Mouse (Mus musculus) liver, embryonic 11.5 days (tissue): Measurements from ENCODE around the gene Hsd17b13. TPM values are rescaled to one million over a fixed set of nuclear protein-coding genes. Genes with fewer than 3 reads are reported as not detected.
"Not testable (repeated sequence)": the region's sequence is repeated elsewhere in the genome, so short reads cannot be mapped to it uniquely, and the experiment has no call there.

ENCODE experiments used
- ATAC-seq: fragments of 200-750 bp; cut with Nextera tagmentation; replicated peaks from 2 replicates; pipeline ENCODE4 v1.8.0; 2017; ENCODE audit warnings: moderate number of reproducible peaks, mild to moderate bottlenecking, moderate TSS enrichment, moderate library complexity; ENCODE audit not compliant: low FRiP score
- DNase-seq: peaks from one replicate; pipeline ENCODE4 v3.0.0-alpha.2; 2017; ENCODE audit warnings: low spot score
- H3K27ac ChIP-seq: fragments of 300-500 bp; sonication (generic); 2 replicates; pipeline ENCODE4 v1.5.1; 2014; ENCODE audit warnings: mild to moderate bottlenecking, low read depth, low read length, control low read depth
- H3K27me3 ChIP-seq: fragments of 300-500 bp; sonication (generic); replicated peaks from 2 replicates; pipeline ENCODE4 v1.6.1; 2014; ENCODE audit warnings: low read length, mixed read lengths; ENCODE audit not compliant: control insufficient read depth, insufficient read depth
- H3K36me3 ChIP-seq: fragments of 300-500 bp; sonication (generic); 2 replicates; pipeline ENCODE4 v1.6.1; 2014; ENCODE audit warnings: mild to moderate bottlenecking, low read length, moderate library complexity, mixed read lengths; ENCODE audit not compliant: control insufficient read depth, insufficient read depth
- H3K4me1 ChIP-seq: fragments of 300-500 bp; sonication (generic); replicated peaks from 2 replicates; pipeline ENCODE4 v1.6.1; 2014; ENCODE audit warnings: low read length, mixed read lengths; ENCODE audit not compliant: control insufficient read depth, insufficient read depth
- H3K4me2 ChIP-seq: fragments of 300-500 bp; sonication (generic); 2 replicates; pipeline ENCODE4 v1.6.1; 2014; ENCODE audit warnings: mild to moderate bottlenecking, control low read depth, moderate library complexity
- H3K4me3 ChIP-seq: fragments of 300-500 bp; sonication (generic); 2 replicates; pipeline ENCODE4 v1.5.1; 2014; ENCODE audit warnings: low read depth, low read length, control low read depth
- H3K9ac ChIP-seq: fragments of 300-500 bp; sonication (generic); 2 replicates; pipeline ENCODE4 v1.6.1; 2014; ENCODE audit warnings: low read depth, low read length, control low read depth
- H3K9me3 ChIP-seq: fragments of 300-500 bp; sonication (generic); 2 replicates; pipeline ENCODE4 v1.6.1; 2016; ENCODE audit warnings: low read length, inconsistent platforms, mixed read lengths; ENCODE audit not compliant: control insufficient read depth
- WGBS: fragments of 180-500 bp; shearing (Covaris S2); extraction: QIAGEN DNeasy Blood & Tissue Kit; methylation state at CpG from one replicate; pipeline ENCODE4 v1.1.7; 2014; 5-methylcytosine and 5-hydroxymethylcytosine counted together
- polyA plus RNA-seq: library from polyadenylated mRNA; unstranded; fragments of >200 nt; fragmentation: Nextera tagmentation; extraction: Ambion mirVana; gene quantifications from 2 replicates; pipeline ENCODE4 v1.2.1, GENCODE M21; 2014

Gene Hsd17b13
- 0.32 TPM in 1 of 2 replicates, not detected in the other for polyA plus RNA-seq

- Histone ChIP-seq H3K4me2 (no peak within 1 kb of the TSS), H3K4me1 (no peaks in the 10 kb centered on the region), H3K4me3 (no peak within 1 kb of the TSS), H3K9me3 (no peaks in the 10 kb centered on the region), H3K36me3 (no peaks in the 10 kb centered on the region), H3K27ac (no peak within 1 kb of the TSS), H3K9ac (no peak within 1 kb of the TSS), H3K27me3 (no peaks in the 10 kb centered on the region; the same call in 1 of the 2 replicates)
- no peak for ATAC-seq
- WGBS = 70% methylated on average over 4 of the region's 4 CpGs
- no peak for DNase-seq
These were observed at the start of gene Hsd17b13 for GRCm38 (mm10) chr5:103977297-103977696. TSS of gene Hsd17b13 (minus strand) at chr5:103977410.

GRCm38 (mm10) chr5:104025245-104025854, 48.1 kb upstream of the Hsd17b13 start:
- H3K4me2 ChIP-seq = peak overlapping the region; percentile 58
- peaks cover 5% of the 10 kb centered on the region for H3K4me1 ChIP-seq
- WGBS = 24% methylated on average over 17 of the region's 17 CpGs
- DNase-seq (no peak), ATAC-seq (no peak)
- no peaks in the 10 kb centered on the region for H3K36me3 ChIP-seq
- peak overlapping the region; percentile 19; the same call in 1 of the 2 replicates for H3K4me3 ChIP-seq
- no peak overlapping the region for H3K27ac ChIP-seq
- no peaks in the 10 kb centered on the region; the same call in 1 of the 2 replicates for H3K27me3 ChIP-seq
- H3K9ac ChIP-seq = 0 out of 2 replicates have a peak overlapping the region, but pooled peaks have one; percentile 25
- no peaks in the 10 kb centered on the region for H3K9me3 ChIP-seq

DNA sequence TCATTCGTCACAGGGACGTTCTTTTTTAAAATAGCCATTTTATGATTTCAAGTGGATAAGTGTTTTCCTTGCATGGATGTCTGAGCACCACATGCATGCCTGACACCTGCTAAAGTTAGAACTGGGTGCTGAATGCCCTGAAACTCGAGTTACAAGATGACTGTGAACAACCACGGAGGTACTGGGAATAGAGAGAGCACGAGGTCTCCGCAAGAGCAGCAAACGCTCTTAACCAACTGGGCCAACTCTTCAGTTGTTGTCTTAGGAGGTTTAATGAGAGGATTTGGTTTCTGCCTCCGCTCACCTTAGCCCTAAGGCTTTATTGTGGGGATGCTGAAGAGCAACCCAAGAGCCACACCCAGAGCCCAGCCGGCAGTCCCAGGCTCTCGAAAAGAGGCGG, 47.6 kb upstream of the Hsd17b13 start:
- peaks cover 9% of the 10 kb centered on the region for H3K4me1 ChIP-seq
- no peak overlapping the region for H3K9ac ChIP-seq
- no peak overlapping the region for H3K27ac ChIP-seq
- ATAC-seq (no peak), DNase-seq (no peak)
- no peaks in the 10 kb centered on the region for H3K9me3 ChIP-seq
- no peak overlapping the region for H3K4me3 ChIP-seq
- H3K27me3 ChIP-seq = no peaks in the 10 kb centered on the region; the same call in 1 of the 2 replicates
- H3K4me2 ChIP-seq = peak overlapping the region; percentile 58
- WGBS = 65% methylated on average over 11 of the region's 11 CpGs
- no peaks in the 10 kb centered on the region for H3K36me3 ChIP-seq

- H3K36me3 ChIP-seq, ATAC-seq, H3K27me3 ChIP-seq, H3K4me2 ChIP-seq, DNase-seq, H3K4me3 ChIP-seq, H3K9ac ChIP-seq, H3K9me3 ChIP-seq, H3K27ac ChIP-seq: not testable (repeated sequence)
- peaks cover 12% of the 10 kb centered on the region for H3K4me1 ChIP-seq
- WGBS = 76% methylated on average over 5 of the region's 5 CpGs
These were observed 47.0 kb upstream of the Hsd17b13 start for GRCm38 (mm10) chr5:104024193-104024592.

DNA sequence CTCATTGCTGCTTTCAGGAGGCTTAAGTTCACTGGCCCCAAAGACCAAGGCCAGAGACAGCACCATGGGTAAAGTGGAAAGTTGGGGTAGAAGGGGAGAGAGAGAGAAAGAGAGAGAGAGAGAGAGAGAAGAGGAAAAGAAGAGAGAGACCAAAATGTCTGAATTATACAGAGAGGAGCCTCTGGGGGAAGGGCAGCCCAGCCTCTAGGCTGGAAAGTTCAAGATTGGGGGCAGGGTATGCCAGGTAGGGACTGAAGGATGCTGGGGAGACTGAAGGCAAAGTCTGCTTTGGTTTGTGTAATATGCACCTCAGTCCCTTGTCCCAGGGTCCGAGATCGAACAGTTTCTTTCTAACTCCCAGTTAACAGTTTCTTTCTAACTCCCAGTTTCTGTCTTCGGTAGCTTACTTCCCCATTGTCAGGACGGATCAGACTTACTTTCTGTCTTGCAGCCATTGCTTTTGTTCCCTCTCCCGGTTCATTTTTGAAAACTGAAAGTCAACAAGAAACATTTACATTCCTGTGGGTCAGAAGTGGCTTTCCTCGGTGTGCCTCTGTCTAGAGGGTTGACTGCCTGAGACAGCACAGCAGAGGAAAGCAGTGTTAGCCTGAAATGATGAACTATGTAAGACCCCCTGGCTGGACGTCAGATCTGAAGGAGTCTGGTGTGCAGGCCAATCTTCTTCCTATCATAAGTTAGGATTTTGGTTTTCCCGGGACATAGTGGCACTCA, 46.2 kb upstream of the Hsd17b13 start:
- H3K4me1 ChIP-seq = peaks cover 12% of the 10 kb centered on the region
- H3K36me3 ChIP-seq = no peaks in the 10 kb centered on the region
- ATAC-seq = no peak
- WGBS = 50% methylated on average over 8 of the region's 8 CpGs
- no peak for DNase-seq
- no peak overlapping the region for H3K27ac ChIP-seq
- H3K9ac ChIP-seq = no peak overlapping the region
- H3K9me3 ChIP-seq = no peaks in the 10 kb centered on the region
- H3K4me2 ChIP-seq = peak overlapping the region; percentile 9; the same call in 1 of the 2 replicates
- H3K27me3 ChIP-seq = no peaks in the 10 kb centered on the region; the same call in 1 of the 2 replicates
- no peak overlapping the region for H3K4me3 ChIP-seq

DNA sequence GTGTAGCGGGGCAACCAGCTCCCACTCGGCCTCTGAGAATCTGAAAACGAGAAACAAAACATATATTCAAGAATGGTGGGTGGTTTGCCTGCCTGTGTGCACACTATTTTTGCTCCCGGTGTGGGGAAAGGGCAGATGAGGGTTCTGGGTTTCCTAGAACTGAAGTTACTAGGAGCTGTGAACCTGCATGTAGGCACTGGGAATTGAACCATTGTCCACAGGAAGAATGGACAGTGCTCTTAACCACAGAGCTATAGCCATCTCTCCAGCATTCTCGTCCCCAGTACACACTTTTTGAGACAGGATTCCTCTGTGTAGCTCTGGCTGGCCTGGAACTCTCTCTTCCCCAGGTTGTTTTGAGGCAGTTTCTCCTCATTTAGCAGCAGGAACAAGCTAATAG, 45.3 kb upstream of the Hsd17b13 start:
- Histone ChIP-seq H3K4me3 (no peak overlapping the region), H3K27ac (no peak overlapping the region), H3K27me3 (no peaks in the 10 kb centered on the region; the same call in 1 of the 2 replicates), H3K4me1 (peaks cover 12% of the 10 kb centered on the region), H3K9ac (no peak overlapping the region), H3K4me2 (peak overlapping the region; percentile 75), H3K9me3 (no peaks in the 10 kb centered on the region), H3K36me3 (no peaks in the 10 kb centered on the region)
- ATAC-seq = no peak
- 37% methylated on average over 5 of the region's 5 CpGs for WGBS
- no peak for DNase-seq

GRCm38 (mm10) chr5:104021597-104022378, 44.6 kb upstream of the Hsd17b13 start, which contains the start of gene Hsd17b11:
TSS of gene Hsd17b11 (minus strand) at chr5:104021919.
- Histone ChIP-seq H3K9ac (peak within 1 kb of the TSS; percentile 64), H3K27me3 (no peaks in the 10 kb centered on the region; the same call in 1 of the 2 replicates), H3K9me3 (no peaks in the 10 kb centered on the region), H3K27ac (peak within 1 kb of the TSS; percentile 56; the same call in 1 of the 2 replicates), H3K4me2 (peak within 1 kb of the TSS; percentile 75), H3K4me1 (peaks cover 12% of the 10 kb centered on the region), H3K4me3 (peak within 1 kb of the TSS; percentile 55), H3K36me3 (no peaks in the 10 kb centered on the region)
- DNase-seq (peak; percentile 68), ATAC-seq (peak; percentile 82)
- 2% methylated on average over 31 of the region's 31 CpGs for WGBS

- no peak for ATAC-seq
- H3K27ac ChIP-seq = no peak overlapping the region
- no peaks in the 10 kb centered on the region for H3K4me1 ChIP-seq
These were observed 34.2 kb upstream of the Hsd17b13 start for GRCm38 (mm10) chr5:104011419-104011818.

More at GRCm38 (mm10) chr5:104011419-104011818, 34.2 kb upstream of the Hsd17b13 start:
- Histone ChIP-seq H3K9ac (no peak overlapping the region), H3K27me3 (no peaks in the 10 kb centered on the region), H3K36me3 (no peaks in the 10 kb centered on the region), H3K4me3 (no peak overlapping the region), H3K9me3 (no peaks in the 10 kb centered on the region), H3K4me2 (no peak overlapping the region)
- DNase-seq = no peak
